Mouse (Mus musculus): ENCODE data around the gene Plin4. TPM values are rescaled to one million over a fixed set of nuclear protein-coding genes. Genes with fewer than 3 reads are reported as not detected.
"Not testable (repeated sequence)": the region's sequence is repeated elsewhere in the genome, so short reads cannot be mapped to it uniquely, and the experiment has no call there.

Plin4 gene
- total RNA-seq, 2 experiments from 2014 or later: 7.5 to 10.1 TPM

- no peak for DNase-seq (ENCODE audit: low spot score in 2 of 2)
- H3K27ac ChIP-seq: peak overlapping the region; percentile 88
- TF ChIP-seq CTCF (conservative IDR thresholded peaks at IDR 0.05): no peak
- H3K4me3 ChIP-seq: peak overlapping the region; percentile 82
Observed at GRCm38 (mm10) chr17:56079921-56080320, 29.7 kb downstream of the Plin4 start.

DNA sequence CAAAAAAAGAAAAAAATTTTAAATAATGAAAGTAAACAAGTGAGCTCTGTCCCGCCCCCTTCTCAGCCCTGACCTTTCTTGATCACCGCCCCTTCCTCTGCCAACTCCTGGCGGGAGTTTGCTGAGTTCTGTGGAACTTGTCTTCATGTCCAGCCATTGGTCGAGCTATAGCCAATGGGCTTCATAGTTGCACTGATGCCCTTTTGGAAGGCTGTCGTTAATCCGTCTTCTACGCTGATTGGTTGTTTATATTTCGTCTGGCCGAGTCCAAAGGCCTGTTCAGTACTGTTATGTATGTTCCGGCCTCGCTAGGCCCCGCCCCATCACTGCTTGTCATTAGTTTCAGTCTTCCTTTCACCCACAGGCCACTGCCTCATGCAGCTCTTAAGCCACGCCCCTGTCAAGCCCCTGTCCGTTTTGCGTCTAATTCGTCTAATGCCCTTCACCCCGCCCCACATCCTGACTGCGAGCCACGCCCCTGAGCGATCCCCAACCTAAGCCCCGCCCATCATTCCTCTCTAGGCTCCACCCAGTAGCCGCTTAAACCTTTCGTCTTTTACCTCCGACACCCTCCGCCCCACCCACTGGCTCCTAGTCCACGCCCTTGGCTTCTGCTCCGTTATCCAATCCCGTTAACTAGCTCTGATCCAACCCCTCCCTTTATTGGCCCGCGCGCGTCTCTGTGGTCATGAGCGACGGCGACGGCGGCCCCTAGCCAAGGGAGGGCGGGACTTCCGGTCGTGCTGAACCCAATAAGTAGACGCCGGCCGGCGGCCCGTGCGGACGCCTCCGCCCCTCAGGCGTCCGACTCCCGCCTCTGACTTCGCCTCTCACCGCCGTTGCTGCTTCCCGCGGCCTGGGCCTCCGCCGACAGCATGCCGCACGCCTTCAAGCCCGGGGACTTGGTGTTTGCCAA is 30.5 kb downstream of the Plin4 start, which contains the start of gene Hdgfl2:
Gene Hdgfl2 (plus strand): TSS at position 755 of the 916 bp plus-strand sequence.
- peak; percentile 98 to 100 for DNase-seq (ENCODE audit: low spot score in 2 of 2)
- H3K4me3 ChIP-seq: peak within 1 kb of the TSS; percentile 82
- peak within 1 kb of the TSS; percentile 88 for H3K27ac ChIP-seq
- TF ChIP-seq CTCF (conservative IDR thresholded peaks at IDR 0.05): no peak

DNA sequence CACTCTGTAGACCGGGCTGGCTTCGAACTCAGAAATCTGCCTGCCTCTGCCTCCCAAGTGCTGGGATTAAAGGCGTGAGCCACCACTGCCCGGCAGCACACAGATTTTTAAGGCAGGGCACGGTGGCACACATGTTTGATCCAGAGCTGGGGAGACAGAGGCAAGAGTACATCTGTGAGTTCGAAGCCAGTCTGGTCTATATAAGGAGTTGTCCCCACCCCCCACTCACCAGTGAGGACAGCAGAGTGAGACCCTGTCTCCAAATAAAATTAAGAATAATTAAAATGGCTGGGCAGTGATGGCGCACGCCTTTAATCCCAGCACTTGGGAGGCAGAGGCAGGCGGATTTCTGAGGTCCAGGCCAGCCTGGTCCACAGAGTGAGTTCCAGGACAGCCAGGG is 31.2 kb downstream of the Plin4 start:
- peak overlapping the region; percentile 44 for H3K4me3 ChIP-seq
- peak overlapping the region; percentile 78 for H3K27ac ChIP-seq
- not testable (repeated sequence) for DNase-seq (ENCODE audit: low spot score in 2 of 2)

DNA sequence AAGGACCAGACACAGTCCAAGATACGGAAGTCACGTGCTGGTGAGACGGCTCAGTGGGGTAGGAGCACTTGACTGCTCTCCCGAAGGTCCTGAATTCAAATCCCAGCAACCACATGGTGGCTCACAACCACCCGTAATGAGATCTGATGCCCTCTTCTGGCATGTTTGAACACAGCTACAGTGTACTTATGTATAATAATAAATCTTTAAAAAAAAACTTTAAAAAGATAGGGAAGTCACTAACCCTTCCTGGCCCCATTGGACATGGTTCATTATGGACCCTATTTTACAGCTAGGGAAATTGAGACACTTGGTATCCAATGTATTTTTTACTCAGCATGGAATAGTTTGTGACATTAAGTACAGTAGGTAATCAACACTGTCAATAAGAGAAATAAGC is 32.1 kb downstream of the Plin4 start:
- peak; percentile 32; the same call in 1 of the 2 replicates for TF ChIP-seq CTCF (conservative IDR thresholded peaks at IDR 0.05)
- no peak overlapping the region for H3K27ac ChIP-seq
- no peak for DNase-seq (ENCODE audit: low spot score in 2 of 2)
- no peak overlapping the region for H3K4me3 ChIP-seq

GRCm38 (mm10) chr17:56074827-56075208 is 34.8 kb downstream of the Plin4 start, which contains the start of gene Ubxn6:
Ubxn6 (minus strand) TSS chr17:56075028.
- Histone ChIP-seq H3K4me3 (peak within 1 kb of the TSS; percentile 94), H3K27ac (peak within 1 kb of the TSS; percentile 90)
- DNase-seq (ENCODE audit: low spot score in 2 of 2): peak; percentile 97 to 99
- peak; percentile 73 for TF ChIP-seq CTCF (conservative IDR thresholded peaks at IDR 0.05)

GRCm38 (mm10) chr17:56074097-56074826 is 35.3 kb downstream of the Plin4 start:
- peak overlapping the region; percentile 94 for H3K4me3 ChIP-seq
- H3K27ac ChIP-seq: peak overlapping the region; percentile 90
- TF ChIP-seq CTCF (conservative IDR thresholded peaks at IDR 0.05): no peak
- DNase-seq (ENCODE audit: low spot score in 2 of 2): peak; percentile 55 to 65

GRCm38 (mm10) chr17:56072243-56072642 is 37.4 kb downstream of the Plin4 start:
- Histone ChIP-seq H3K27ac (no peak overlapping the region), H3K4me3 (no peak overlapping the region)
- TF ChIP-seq CTCF (conservative IDR thresholded peaks at IDR 0.05): no peak
- DNase-seq (ENCODE audit: low spot score in 2 of 2): no peak

DNA sequence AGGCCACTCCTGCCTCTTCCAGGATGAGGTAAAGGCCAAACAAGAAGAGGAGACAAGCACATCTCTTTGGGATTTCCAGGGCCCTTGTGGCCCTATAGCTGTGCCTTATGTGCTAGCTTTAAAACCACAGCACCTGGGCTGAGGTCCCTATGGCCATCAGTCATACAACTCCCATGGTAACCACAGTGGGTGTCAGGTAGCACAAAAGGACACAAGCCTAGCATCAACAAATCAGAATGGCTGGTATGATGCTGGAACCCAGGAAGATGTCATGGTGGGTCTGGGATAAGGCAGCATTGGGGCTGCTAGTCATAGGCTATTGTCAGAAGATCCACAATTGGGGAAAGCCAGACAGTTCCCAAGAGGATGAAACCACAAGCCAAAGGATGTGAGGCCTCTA is 38.5 kb downstream of the Plin4 start:
- Histone ChIP-seq H3K27ac (no peak overlapping the region), H3K4me3 (no peak overlapping the region)
- no peak for TF ChIP-seq CTCF (conservative IDR thresholded peaks at IDR 0.05)
- no peak for DNase-seq (ENCODE audit: low spot score in 2 of 2)

GRCm38 (mm10) chr17:56069066-56069465 is 40.5 kb downstream of the Plin4 start:
- no peak overlapping the region for H3K4me3 ChIP-seq
- H3K27ac ChIP-seq: no peak overlapping the region
- TF ChIP-seq CTCF (conservative IDR thresholded peaks at IDR 0.05): no peak
- no peak for DNase-seq (ENCODE audit: low spot score in 2 of 2)

DNA sequence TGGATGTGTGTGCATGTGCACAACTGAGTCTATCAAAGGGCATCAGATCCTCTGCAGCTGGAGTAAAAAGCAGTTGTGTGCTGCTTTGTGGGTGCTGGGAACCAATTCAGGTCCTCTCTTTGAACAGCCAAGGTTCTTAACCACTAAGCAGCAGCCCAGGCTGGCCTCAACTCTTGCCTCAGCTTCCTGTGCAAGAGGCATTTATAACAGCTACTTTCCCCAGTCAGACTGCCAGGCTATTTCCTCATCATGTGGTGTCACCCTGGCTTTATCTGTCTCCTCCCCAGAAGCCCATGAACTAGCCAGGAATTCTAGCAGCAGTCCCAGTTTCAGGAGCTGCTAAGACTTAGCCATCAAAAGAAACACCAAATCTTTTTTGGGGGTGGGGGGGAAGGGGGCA is 43.2 kb downstream of the Plin4 start:
- no peak for TF ChIP-seq CTCF (conservative IDR thresholded peaks at IDR 0.05)

GRCm38 (mm10) chr17:56065715-56066114 is 43.9 kb downstream of the Plin4 start:
- not testable (repeated sequence) for H3K4me3 ChIP-seq; H3K27ac ChIP-seq; DNase-seq (ENCODE audit: low spot score in 2 of 2)
- peak; percentile 55 for TF ChIP-seq CTCF (conservative IDR thresholded peaks at IDR 0.05)

More for the DNA sequence above, 43.2 kb downstream of the Plin4 start:
- no peak for DNase-seq (ENCODE audit: low spot score in 2 of 2)
- Histone ChIP-seq H3K4me3 (no peak overlapping the region), H3K27ac (no peak overlapping the region)

- Histone ChIP-seq H3K4me3 (no peak overlapping the region), H3K27ac (no peak overlapping the region)
- TF ChIP-seq CTCF (conservative IDR thresholded peaks at IDR 0.05): no peak
- DNase-seq (ENCODE audit: low spot score in 2 of 2): no peak
Observed at GRCm38 (mm10) chr17:56062081-56062480, 47.5 kb downstream of the Plin4 start.

All from layer of hippocampus, adult 2 months (tissue).